Mouse (Mus musculus): ENCODE measurements at regions not wholly inside any gene's neighbourhood (a gene's known extent, or its start where the extent isn't known, plus 50 kb on each side); places are given as distances from the start of the nearest gene placed in this dataset.

DNA sequence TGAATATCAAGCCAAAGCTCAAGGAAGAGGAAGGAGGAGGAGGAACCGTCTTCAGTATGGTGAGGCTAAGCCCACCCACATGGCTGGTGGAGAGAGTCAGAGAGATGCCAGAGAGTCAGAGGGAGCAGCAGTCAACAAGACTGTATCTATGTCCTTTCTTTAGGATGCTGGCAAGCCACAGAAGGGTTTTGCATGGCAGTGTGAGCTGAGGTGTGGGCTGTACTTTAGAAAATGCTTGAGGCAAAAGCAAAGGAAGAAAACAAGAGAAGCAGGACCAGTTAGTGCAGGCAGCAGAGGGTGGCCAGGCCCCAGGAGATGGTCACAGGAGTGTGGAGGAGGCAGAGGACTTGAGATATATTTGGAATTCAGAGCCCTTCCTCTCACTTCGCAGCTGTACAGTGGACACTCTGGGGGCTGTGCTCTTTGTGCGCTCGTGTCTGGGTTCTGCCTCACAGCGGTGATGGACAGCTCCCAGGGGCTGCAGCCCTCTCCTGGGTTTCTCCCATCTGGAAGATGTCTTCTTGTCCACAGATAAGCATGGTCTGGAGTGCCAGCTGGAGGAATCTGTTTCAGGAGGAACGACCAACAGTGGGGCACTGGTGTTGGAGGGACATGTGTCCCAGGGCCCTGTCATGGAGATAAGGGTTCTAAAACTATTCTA lies 157.4 kb upstream of the Dyrk2 start:
- H3K4me3 ChIP-seq: no peak overlapping the region
- no peak overlapping the region for H3K4me2 ChIP-seq
- no peaks in the 10 kb centered on the region; the same call in 1 of the 2 replicates for H3K4me1 ChIP-seq
- no peaks in the 10 kb centered on the region for H3K9me3 ChIP-seq
- no peaks in the 10 kb centered on the region for H3K36me3 ChIP-seq (replicated peaks)
- no peak overlapping the region for H3K9ac ChIP-seq
- H3K27me3 ChIP-seq (replicated peaks): no peaks in the 10 kb centered on the region
- WGBS: 60% methylated on average over 6 of the region's 6 CpGs
- no peak for ATAC-seq (replicated peaks)
- H3K27ac ChIP-seq: no peak overlapping the region

GRCm38 (mm10) chr10:119026291-119026690 lies 156.3 kb upstream of the Dyrk2 start:
- H3K27me3 ChIP-seq (replicated peaks): no peaks in the 10 kb centered on the region
- no peaks in the 10 kb centered on the region for H3K36me3 ChIP-seq (replicated peaks)
- no peak overlapping the region for H3K9ac ChIP-seq
- no peaks in the 10 kb centered on the region for H3K9me3 ChIP-seq
- H3K4me1 ChIP-seq: no peaks in the 10 kb centered on the region; the same call in 1 of the 2 replicates
- ATAC-seq (replicated peaks): no peak
- H3K27ac ChIP-seq: no peak overlapping the region
- 80% methylated on average over 4 of the region's 4 CpGs for WGBS
- no peak overlapping the region for H3K4me2 ChIP-seq
- no peak overlapping the region for H3K4me3 ChIP-seq

DNA sequence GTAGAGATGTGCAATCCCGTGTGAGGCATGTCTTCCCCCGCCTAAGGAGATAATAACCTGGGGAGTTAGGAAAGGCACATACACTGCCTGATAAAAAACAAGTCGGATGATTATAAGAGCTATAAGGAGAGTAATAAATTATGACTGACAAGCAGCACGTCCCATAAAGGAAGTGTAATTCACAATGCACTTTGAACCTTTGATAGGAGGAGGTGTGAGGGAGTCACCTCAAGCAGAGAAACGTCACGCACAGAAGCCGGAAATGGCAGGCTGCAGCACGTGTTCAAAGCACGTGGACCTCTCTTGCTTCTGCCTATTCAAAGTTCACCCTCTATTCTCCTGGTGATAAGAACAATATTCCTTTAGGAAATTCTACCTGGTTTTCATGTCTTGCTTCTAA lies 154.4 kb upstream of the Dyrk2 start:
- H3K4me1 ChIP-seq: no peaks in the 10 kb centered on the region; the same call in 1 of the 2 replicates
- no peaks in the 10 kb centered on the region for H3K9me3 ChIP-seq
- ATAC-seq (replicated peaks): no peak

DNA sequence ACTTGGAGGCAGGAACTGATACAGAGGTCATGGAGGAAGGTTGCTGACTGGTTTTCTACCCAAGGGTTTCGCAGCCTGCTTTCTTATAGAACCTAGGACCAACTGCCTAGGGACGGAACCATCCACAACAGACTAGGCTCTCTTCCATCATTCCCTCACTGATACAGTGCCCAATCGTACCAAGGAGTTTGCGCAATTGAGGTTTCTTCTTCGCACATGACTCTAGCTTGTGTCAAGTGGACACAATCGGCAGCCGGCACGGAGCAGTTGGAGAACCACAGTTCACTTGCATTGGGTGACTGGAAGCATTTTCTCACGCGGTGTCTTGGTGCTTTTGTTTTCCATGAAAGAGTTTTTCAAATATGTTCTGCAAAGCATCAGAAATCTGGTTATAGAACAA lies 149.1 kb upstream of the Dyrk2 start:
- no peak for ATAC-seq (replicated peaks)
- Histone ChIP-seq H3K9me3 (no peaks in the 10 kb centered on the region), H3K9ac (no peak overlapping the region), H3K4me3 (no peak overlapping the region), H3K4me2 (no peak overlapping the region), H3K27me3 (replicated peaks) (no peaks in the 10 kb centered on the region), H3K27ac (no peak overlapping the region), H3K4me1 (no peaks in the 10 kb centered on the region), H3K36me3 (replicated peaks) (no peaks in the 10 kb centered on the region)
- WGBS: 93% methylated on average over 10 of the region's 10 CpGs

More for the DNA sequence above, 154.4 kb upstream of the Dyrk2 start:
- Histone ChIP-seq H3K4me2 (no peak overlapping the region), H3K36me3 (replicated peaks) (no peaks in the 10 kb centered on the region), H3K27ac (no peak overlapping the region), H3K9ac (no peak overlapping the region), H3K27me3 (replicated peaks) (no peaks in the 10 kb centered on the region), H3K4me3 (no peak overlapping the region)
- WGBS: 76% methylated on average over 9 of the region's 9 CpGs

GRCm38 (mm10) chr10:119018490-119018889 lies 148.5 kb upstream of the Dyrk2 start:
- Histone ChIP-seq H3K9me3 (no peaks in the 10 kb centered on the region), H3K4me1 (no peaks in the 10 kb centered on the region), H3K4me2 (no peak overlapping the region), H3K36me3 (replicated peaks) (no peaks in the 10 kb centered on the region), H3K27me3 (replicated peaks) (no peaks in the 10 kb centered on the region), H3K4me3 (no peak overlapping the region), H3K27ac (no peak overlapping the region), H3K9ac (no peak overlapping the region)
- ATAC-seq (replicated peaks): no peak
- 91% methylated on average over 4 of the region's 4 CpGs for WGBS

- 91% methylated on average over 8 of the region's 8 CpGs for WGBS
These were observed 146.1 kb upstream of the Dyrk2 start for GRCm38 (mm10) chr10:119016104-119016503.

DNA sequence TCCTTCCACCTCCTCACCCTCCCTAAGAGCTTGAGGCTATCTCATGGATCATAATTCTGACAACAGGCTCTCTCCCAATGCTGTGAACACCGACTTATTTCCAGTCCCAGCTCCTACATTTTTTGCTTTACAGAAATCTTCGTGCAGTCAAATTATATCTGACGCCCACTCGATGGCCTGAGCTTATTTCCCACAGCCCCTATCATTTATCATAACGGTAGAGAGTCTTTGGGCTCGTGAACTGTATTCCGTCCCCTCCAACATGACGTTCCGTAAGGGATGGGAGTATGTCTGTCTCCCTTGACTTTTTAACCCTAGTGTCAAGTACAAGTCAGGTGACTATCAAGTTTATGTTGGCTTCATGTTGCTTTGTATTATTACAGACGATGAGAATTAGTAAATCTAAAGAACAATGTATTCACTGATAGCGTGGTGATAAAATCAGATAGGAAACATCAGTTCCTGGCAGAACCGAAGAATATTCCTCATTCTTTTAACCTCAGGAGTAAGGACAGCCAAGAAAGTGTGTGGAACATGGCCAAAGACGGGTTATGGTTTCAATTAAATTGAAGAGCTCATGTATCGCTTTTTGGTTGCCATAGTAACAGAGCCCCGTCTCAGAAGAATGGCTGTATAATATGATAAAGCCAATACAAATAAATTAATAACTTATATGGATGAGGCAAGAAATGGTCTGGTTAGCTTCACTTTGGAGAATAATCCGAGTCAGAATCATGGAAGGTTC lies 145.5 kb upstream of the Dyrk2 start:
- Histone ChIP-seq H3K36me3 (replicated peaks) (no peaks in the 10 kb centered on the region), H3K27me3 (replicated peaks) (no peaks in the 10 kb centered on the region)
- WGBS: 75% methylated on average over 16 of the region's 16 CpGs

More at GRCm38 (mm10) chr10:119016104-119016503, 146.1 kb upstream of the Dyrk2 start:
- ATAC-seq (replicated peaks): no peak
- no peak overlapping the region for H3K4me3 ChIP-seq
- H3K9ac ChIP-seq: no peak overlapping the region
- H3K4me1 ChIP-seq: 0 out of 2 replicates have a peak, but pooled peaks cover under 1% of the 10 kb centered on the region
- H3K36me3 ChIP-seq (replicated peaks): no peaks in the 10 kb centered on the region
- no peak overlapping the region for H3K27ac ChIP-seq
- no peaks in the 10 kb centered on the region for H3K27me3 ChIP-seq (replicated peaks)
- no peak overlapping the region for H3K4me2 ChIP-seq
- no peaks in the 10 kb centered on the region for H3K9me3 ChIP-seq

DNA sequence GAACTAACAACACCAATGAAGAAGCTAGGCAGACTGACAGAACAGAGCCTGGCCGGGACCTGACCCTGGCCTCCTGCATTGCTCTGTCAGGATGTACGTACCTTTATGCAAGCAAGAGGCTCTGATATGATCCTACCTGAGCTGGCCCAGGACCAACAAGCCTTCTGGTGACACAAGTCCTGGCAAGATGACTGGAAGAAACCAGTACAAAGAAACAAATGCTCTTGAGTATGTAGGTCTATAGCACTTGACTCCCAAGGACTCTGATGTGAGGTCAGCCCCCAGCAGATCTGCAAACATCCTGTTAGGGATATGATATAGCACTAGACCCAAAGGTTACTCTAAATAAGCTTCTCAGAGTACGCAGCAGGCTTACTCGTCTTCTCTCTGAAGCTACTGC lies 144.7 kb upstream of the Dyrk2 start:
- H3K27me3 ChIP-seq (replicated peaks): no peaks in the 10 kb centered on the region
- ATAC-seq (replicated peaks): no peak
- 0 out of 2 replicates have a peak, but pooled peaks cover 4% of the 10 kb centered on the region for H3K4me1 ChIP-seq
- no peak overlapping the region for H3K9ac ChIP-seq
- WGBS: 91% methylated on average over 4 of the region's 4 CpGs
- H3K27ac ChIP-seq: no peak overlapping the region
- no peak overlapping the region for H3K4me3 ChIP-seq
- H3K9me3 ChIP-seq: no peaks in the 10 kb centered on the region
- H3K36me3 ChIP-seq (replicated peaks): no peaks in the 10 kb centered on the region
- H3K4me2 ChIP-seq: no peak overlapping the region

More for the DNA sequence above, 145.5 kb upstream of the Dyrk2 start:
- Histone ChIP-seq H3K4me3 (no peak overlapping the region), H3K9me3 (no peaks in the 10 kb centered on the region), H3K9ac (no peak overlapping the region), H3K27ac (no peak overlapping the region), H3K4me2 (no peak overlapping the region), H3K4me1 (0 out of 2 replicates have a peak, but pooled peaks cover 4% of the 10 kb centered on the region)
- ATAC-seq (replicated peaks): no peak

DNA sequence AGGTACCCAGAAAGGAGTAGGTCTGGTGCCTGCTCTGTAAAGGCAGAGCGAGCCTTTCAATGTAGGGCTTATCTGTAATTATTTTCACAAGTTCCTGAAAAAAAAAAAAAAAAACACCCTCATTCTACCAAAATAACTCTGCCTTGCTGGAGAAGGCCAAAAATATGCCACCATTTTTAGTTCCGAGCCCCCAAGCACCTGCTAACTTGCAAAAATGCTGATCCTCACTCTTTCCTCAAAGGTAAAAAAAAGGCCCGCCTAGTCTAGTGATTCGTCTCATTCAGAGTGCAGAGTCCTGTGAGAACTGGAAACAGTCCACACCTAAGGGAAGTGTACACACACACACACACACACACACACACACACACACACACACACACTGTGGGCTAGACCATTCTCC lies 143.7 kb upstream of the Dyrk2 start:
- Histone ChIP-seq H3K36me3 (replicated peaks) (no peaks in the 10 kb centered on the region), H3K27me3 (replicated peaks) (no peaks in the 10 kb centered on the region), H3K4me1 (0 out of 2 replicates have a peak, but pooled peaks cover 4% of the 10 kb centered on the region), H3K9me3 (no peaks in the 10 kb centered on the region), H3K27ac (no peak overlapping the region), H3K4me2 (no peak overlapping the region), H3K9ac (no peak overlapping the region), H3K4me3 (no peak overlapping the region)
- no peak for ATAC-seq (replicated peaks)
- 77% methylated on average over 4 of the region's 4 CpGs for WGBS

GRCm38 (mm10) chr10:119011511-119011910 lies 141.5 kb upstream of the Dyrk2 start:
- WGBS: 91% methylated on average over 6 of the region's 6 CpGs
- Histone ChIP-seq H3K27ac (no peak overlapping the region), H3K4me2 (no peak overlapping the region), H3K4me3 (no peak overlapping the region), H3K36me3 (replicated peaks) (no peaks in the 10 kb centered on the region), H3K9ac (no peak overlapping the region), H3K4me1 (0 out of 2 replicates have a peak, but pooled peaks cover 4% of the 10 kb centered on the region), H3K27me3 (replicated peaks) (no peaks in the 10 kb centered on the region), H3K9me3 (no peaks in the 10 kb centered on the region)
- ATAC-seq (replicated peaks): no peak

DNA sequence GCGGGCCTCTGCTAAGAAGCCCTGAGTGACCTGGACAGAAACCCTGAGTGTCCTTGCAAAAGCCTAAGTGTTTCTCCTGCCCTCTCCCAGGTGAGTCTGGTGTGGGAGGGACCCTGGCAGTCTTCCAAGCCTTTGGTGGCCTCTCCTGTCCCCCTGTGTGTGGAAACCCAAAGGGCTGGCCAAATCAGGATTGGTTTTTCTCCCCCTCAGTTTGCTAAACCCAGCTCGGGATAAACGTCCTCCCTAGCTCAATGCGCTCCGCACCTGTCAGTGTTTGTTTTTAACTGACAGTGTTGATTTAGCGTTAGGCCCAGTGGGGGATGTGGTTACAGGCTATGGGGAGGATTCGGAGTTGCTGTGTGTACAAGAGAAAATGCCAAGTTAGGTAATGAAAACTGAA lies 140.9 kb upstream of the Dyrk2 start:
- Histone ChIP-seq H3K27ac (no peak overlapping the region), H3K4me1 (0 out of 2 replicates have a peak, but pooled peaks cover 4% of the 10 kb centered on the region), H3K9ac (no peak overlapping the region), H3K27me3 (replicated peaks) (no peaks in the 10 kb centered on the region), H3K4me3 (no peak overlapping the region), H3K9me3 (no peaks in the 10 kb centered on the region), H3K4me2 (no peak overlapping the region), H3K36me3 (replicated peaks) (no peaks in the 10 kb centered on the region)
- 43% methylated on average over 7 of the region's 7 CpGs for WGBS
- no peak for ATAC-seq (replicated peaks)

DNA sequence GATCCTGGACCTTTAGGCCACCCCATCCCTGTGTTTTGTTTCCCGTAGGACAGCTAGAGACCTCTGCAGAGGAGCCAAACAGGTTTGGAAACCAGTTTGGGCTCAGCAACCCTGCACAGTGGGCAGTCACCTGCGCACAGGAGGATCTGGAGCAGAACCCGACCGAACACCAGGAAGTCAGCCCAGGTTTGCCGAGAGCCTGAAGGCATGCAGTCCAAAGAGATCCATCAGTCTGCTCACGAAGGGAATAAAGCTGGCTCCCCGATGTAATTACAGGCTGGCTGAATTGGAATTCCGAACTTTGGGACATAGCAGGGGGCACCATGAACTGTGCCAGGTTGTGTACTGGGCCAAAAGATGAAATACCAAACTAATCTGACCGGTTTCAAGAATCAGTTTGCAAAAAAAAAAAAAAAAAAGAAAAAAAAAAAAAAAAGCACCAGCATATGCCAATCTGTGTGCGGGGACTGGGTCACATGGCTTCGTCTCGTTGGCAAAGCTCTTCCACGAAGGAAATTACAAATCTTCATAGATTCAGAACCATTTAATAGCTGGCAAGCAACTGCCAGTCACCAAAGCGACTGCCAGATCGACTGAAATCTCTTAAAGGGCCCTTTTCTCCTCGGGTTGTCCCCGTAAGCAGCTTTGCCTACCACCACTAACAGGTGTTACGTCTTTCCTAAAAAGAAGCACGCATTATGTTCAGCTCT lies 137.0 kb upstream of the Dyrk2 start:
- ATAC-seq (replicated peaks): no peak
- H3K4me2 ChIP-seq: no peak overlapping the region
- WGBS: 88% methylated on average over 19 of the region's 19 CpGs

More for the DNA sequence above, 137.0 kb upstream of the Dyrk2 start:
- Histone ChIP-seq H3K9ac (no peak overlapping the region), H3K27ac (no peak overlapping the region), H3K4me3 (no peak overlapping the region), H3K9me3 (no peaks in the 10 kb centered on the region), H3K4me1 (0 out of 2 replicates have a peak, but pooled peaks cover 4% of the 10 kb centered on the region), H3K36me3 (replicated peaks) (no peaks in the 10 kb centered on the region), H3K27me3 (replicated peaks) (no peaks in the 10 kb centered on the region)

All from midbrain, embryonic 15.5 days (tissue).